ENCODE assay signal across 9 mouse cellular contexts in genomic region chr1:132968659-132969058, GRCm38 (mm10).
A peak's percentile ranks its signal among the peaks of the same experiment; 100 is the strongest.
DNase-seq lines count a peak whose midpoint lies in the region; ATAC-seq and TF ChIP-seq lines count a peak whose summit lies in the region.
"Had no signal": no experiment of that assay in that cellular context is flagged by ENCODE, and none has a peak within 500 bp of the region (broad histone marks: within the 10 kb centered on the region; RNA-seq: fewer than 3 reads in every experiment).

No protein-coding gene starts in this region.

- TF ChIP-seq POLR2A in ES-Bruce4 (IDR thresholded peaks at IDR 0.05; ENCODE audit: insufficient read depth, low read length) = no peak

- no peak for ATAC-seq in intestine, postnatal 0 days
- ATAC-seq in intestine, embryonic 16.5 days = no peak
- ATAC-seq in neural tube, embryonic 11.5 days (ENCODE audit: insufficient read depth, low FRiP score, low TSS enrichment) = no peak

- peak; percentile 78 for DNase-seq in adrenal gland, postnatal 14 days
- peak; percentile 22 for DNase-seq in embryo, embryonic 11.5 days (ENCODE audit: low read depth, low spot score)
- peak; percentile 30 to 64 for DNase-seq in left cerebral cortex, postnatal 14 days (ENCODE audit: low spot score in 2 of 2)
- peak; percentile 68 for DNase-seq in neural tube, embryonic 11.5 days (ENCODE audit: low spot score)
- DNase-seq in thymus, postnatal 36 days = peak; percentile 46 to 57

- no peak for TF ChIP-seq EP300 in ES-Bruce4 (IDR thresholded peaks at IDR 0.05; ENCODE audit: insufficient read depth, low read depth, low read length)

- H3K4me1 ChIP-seq in intestine, postnatal 0 days (replicated peaks; ENCODE audit: control insufficient read depth, insufficient read depth, low read length) = no peaks in the 10 kb centered on the region
- no peaks in the 10 kb centered on the region for H3K4me1 ChIP-seq in intestine, embryonic 16.5 days (ENCODE audit: control insufficient read depth, insufficient read depth, low read length)
- H3K4me1 ChIP-seq in ES-Bruce4 (ENCODE audit: control insufficient read depth, insufficient read depth, low read length) = no peaks in the 10 kb centered on the region
- no peaks in the 10 kb centered on the region for H3K4me1 ChIP-seq in neural tube, embryonic 11.5 days (ENCODE audit: control insufficient read depth, insufficient read depth, low read length)
- H3K4me1 ChIP-seq: liver, embryonic 15.5 days had no signal

- no peaks in the 10 kb centered on the region for H3K9me3 ChIP-seq in intestine, postnatal 0 days (ENCODE audit: control insufficient read depth)
- H3K9me3 ChIP-seq in intestine, embryonic 16.5 days (ENCODE audit: control insufficient read depth, low read length) = no peaks in the 10 kb centered on the region
- H3K9me3 ChIP-seq in ES-Bruce4 (replicated peaks; ENCODE audit: control insufficient read depth, insufficient read depth, low read length, poor library complexity, severe bottlenecking) = no peaks in the 10 kb centered on the region
- H3K9me3 ChIP-seq in neural tube, embryonic 11.5 days (ENCODE audit: control insufficient read depth, low read length) = 0 out of 2 replicates have a peak, but pooled peaks cover 3% of the 10 kb centered on the region
- H3K9me3 ChIP-seq: liver, embryonic 15.5 days had no signal

- H3K9ac ChIP-seq in intestine, postnatal 0 days (ENCODE audit: low read depth, low read length) = no peak overlapping the region
- H3K9ac ChIP-seq in intestine, embryonic 16.5 days (ENCODE audit: low read depth, low read length) = no peak overlapping the region
- no peak overlapping the region for H3K9ac ChIP-seq in ES-Bruce4 (ENCODE audit: low read depth, poor library complexity, severe bottlenecking)
- no peak overlapping the region for H3K9ac ChIP-seq in neural tube, embryonic 11.5 days (ENCODE audit: low read length)
- H3K9ac ChIP-seq: liver, embryonic 15.5 days had no signal

- intact Hi-C loops in left cerebral cortex, postnatal 14 days (cut with DNase I) = loop anchor here (1.0 kb wide), 1 partner anchor 210 kb away; no protein-coding TSS in a partner anchor

- H3K27me3 ChIP-seq in intestine, postnatal 0 days (replicated peaks; ENCODE audit: control insufficient read depth, insufficient read depth, low read length) = no peaks in the 10 kb centered on the region
- H3K27me3 ChIP-seq in intestine, embryonic 16.5 days (replicated peaks; ENCODE audit: control insufficient read depth, insufficient read depth, low read length) = no peaks in the 10 kb centered on the region
- no peaks in the 10 kb centered on the region for H3K27me3 ChIP-seq in ES-Bruce4 (ENCODE audit: control insufficient read depth, insufficient read depth, low read length, poor library complexity, severe bottlenecking)
- H3K27me3 ChIP-seq in neural tube, embryonic 11.5 days (ENCODE audit: control insufficient read depth, insufficient read depth, low read length) = no peaks in the 10 kb centered on the region
- H3K27me3 ChIP-seq: liver, embryonic 15.5 days had no signal

- peak; percentile 84 for TF ChIP-seq CTCF in intestine, postnatal 0 days (IDR thresholded peaks at IDR 0.05; ENCODE audit: low read depth)
- TF ChIP-seq CTCF in ES-Bruce4 (IDR thresholded peaks at IDR 0.05; ENCODE audit: low read depth, low read length) = peak; percentile 67

- no peak overlapping the region for H3K4me3 ChIP-seq in intestine, postnatal 0 days (ENCODE audit: low read depth, low read length)
- no peak overlapping the region for H3K4me3 ChIP-seq in intestine, embryonic 16.5 days (ENCODE audit: low read length)
- H3K4me3 ChIP-seq in ES-Bruce4 (ENCODE audit: low read depth, low read length) = no peak overlapping the region
- H3K4me3 ChIP-seq in neural tube, embryonic 11.5 days (ENCODE audit: low read depth, low read length) = no peak overlapping the region
- H3K4me3 ChIP-seq: liver, embryonic 15.5 days had no signal

- H3K36me3 ChIP-seq in intestine, postnatal 0 days (ENCODE audit: control insufficient read depth, insufficient read depth) = no peaks in the 10 kb centered on the region
- no peaks in the 10 kb centered on the region for H3K36me3 ChIP-seq in intestine, embryonic 16.5 days (ENCODE audit: control insufficient read depth, insufficient read depth, low read length)
- H3K36me3 ChIP-seq in ES-Bruce4 (ENCODE audit: control insufficient read depth, insufficient read depth, low read length, poor library complexity, severe bottlenecking) = no peaks in the 10 kb centered on the region
- no peaks in the 10 kb centered on the region for H3K36me3 ChIP-seq in neural tube, embryonic 11.5 days (ENCODE audit: control insufficient read depth, insufficient read depth, low read length)
- H3K36me3 ChIP-seq: liver, embryonic 15.5 days had no signal

- H3K27ac ChIP-seq in intestine, postnatal 0 days (ENCODE audit: low read depth, low read length) = no peak overlapping the region
- H3K27ac ChIP-seq in intestine, embryonic 16.5 days (ENCODE audit: low read length) = no peak overlapping the region
- H3K27ac ChIP-seq in ES-Bruce4 (ENCODE audit: insufficient read depth, low read length) = no peak overlapping the region
- no peak overlapping the region for H3K27ac ChIP-seq in neural tube, embryonic 11.5 days (ENCODE audit: low read depth, low read length)
- H3K27ac ChIP-seq: liver, embryonic 15.5 days had no signal

- H3K4me2 ChIP-seq in intestine, postnatal 0 days (replicated peaks; ENCODE audit: low read depth) = no peak overlapping the region
- H3K4me2 ChIP-seq in intestine, embryonic 16.5 days (ENCODE audit: low read depth, low read length) = no peak overlapping the region
- H3K4me2 ChIP-seq in neural tube, embryonic 11.5 days (ENCODE audit: low read depth) = no peak overlapping the region
- H3K4me2 ChIP-seq: liver, embryonic 15.5 days had no signal

- 32% methylated on average over 6 of the region's 6 CpGs for WGBS in intestine, postnatal 0 days
- 28% methylated on average over 6 of the region's 6 CpGs for WGBS in intestine, embryonic 16.5 days
- 28% methylated on average over 6 of the region's 6 CpGs for WGBS in neural tube, embryonic 11.5 days

Comparison
In these comparisons a context has a peak if more than half of its experiments do, and no peak if none do; other contexts are left out.
1. DNase-seq: peak in every context shown above with its lines; median percentile 78 in adrenal gland, postnatal 14 days; 68 in neural tube, embryonic 11.5 days; 52 in thymus, postnatal 36 days; 47 in left cerebral cortex, postnatal 14 days; 22 in embryo, embryonic 11.5 days.